25 mouse cellular contexts compared by ENCODE assay signal in genomic region chr4:103357457-103357856, GRCm38 (mm10).
"Had no signal": no experiment of that assay in that cellular context is flagged by ENCODE, and none has a peak within 500 bp of the region (broad histone marks: within the 10 kb centered on the region; RNA-seq: fewer than 3 reads in every experiment).

No protein-coding gene starts in this region.

- DNase-seq: gastrocnemius, postnatal 25 days; heart, adult 18-20 months; heart, postnatal 10 days; heart, postnatal 4 days; kidney, adult 18-20 months; kidney, adult 8-10 months; kidney, postnatal 10 days; kidney, postnatal 25 days; liver; liver, embryonic 13.5 days; liver, postnatal 0 days had no signal

- H3K36me3 ChIP-seq: hindbrain, embryonic 10.5 days; hindbrain, embryonic 12.5 days; intestine, embryonic 15.5 days; limb, embryonic 10.5 days; limb, embryonic 12.5 days had no signal

- H3K9ac ChIP-seq: heart, embryonic 12.5 days; hindbrain, embryonic 12.5 days; hindbrain, embryonic 14.5 days; intestine, embryonic 15.5 days; limb, embryonic 12.5 days; liver, embryonic 13.5 days; liver, embryonic 15.5 days; liver, postnatal 0 days had no signal

- H3K4me2 ChIP-seq: heart, embryonic 12.5 days; hindbrain, embryonic 12.5 days; hindbrain, embryonic 14.5 days; intestine, embryonic 15.5 days; limb, embryonic 12.5 days; liver, embryonic 11.5 days; liver, embryonic 13.5 days; liver, embryonic 15.5 days had no signal

- H3K27ac ChIP-seq: heart, embryonic 10.5 days; hindbrain, embryonic 10.5 days; hindbrain, embryonic 12.5 days; hindbrain, embryonic 14.5 days; intestine, embryonic 15.5 days; left cerebral cortex, adult 2 months; limb, embryonic 10.5 days; limb, embryonic 12.5 days; liver, embryonic 13.5 days; liver, embryonic 15.5 days had no signal

- H3K27me3 ChIP-seq: heart, embryonic 12.5 days; hindbrain, embryonic 12.5 days; intestine, embryonic 15.5 days; limb, embryonic 12.5 days; liver, embryonic 13.5 days; liver, embryonic 15.5 days had no signal

- H3K4me3 ChIP-seq: heart, embryonic 10.5 days; heart, embryonic 12.5 days; hindbrain, embryonic 10.5 days; hindbrain, embryonic 12.5 days; intestine, embryonic 15.5 days; left cerebral cortex, adult 2 months; limb, embryonic 10.5 days; limb, embryonic 12.5 days; liver, embryonic 13.5 days; liver, embryonic 15.5 days had no signal

- H3K9me3 ChIP-seq: heart, embryonic 10.5 days; heart, embryonic 12.5 days; hindbrain, embryonic 10.5 days; hindbrain, embryonic 12.5 days; intestine, embryonic 15.5 days; limb, embryonic 10.5 days; limb, embryonic 12.5 days; liver, embryonic 13.5 days; liver, embryonic 15.5 days had no signal

- ATAC-seq: hindbrain, embryonic 16.5 days; inflammation-experienced regulatory T-cells, adult 6 months; intestine, embryonic 15.5 days; intestine, postnatal 0 days; liver, postnatal 0 days had no signal

- H3K4me1 ChIP-seq: heart, embryonic 10.5 days; heart, embryonic 12.5 days; hindbrain, embryonic 10.5 days; hindbrain, embryonic 12.5 days; intestine, embryonic 15.5 days; limb, embryonic 10.5 days; limb, embryonic 12.5 days; liver, embryonic 13.5 days; liver, embryonic 15.5 days had no signal
